Mouse (Mus musculus): ENCODE measurements around the gene D930007J09Rik. TPM values are rescaled to one million over a fixed set of nuclear protein-coding genes. Genes with fewer than 3 reads are reported as not detected.

The D930007J09Rik gene
- total and polyA plus RNA-seq, 3 experiments = 10.4 TPM; not detected in 2

GRCm38 (mm10) chr13:32807624-32808023, 5.0 kb upstream of the D930007J09Rik start:
- Histone ChIP-seq H3K36me3 (ENCODE audit: control insufficient read depth in 1 of 2, insufficient read depth in 2 of 2, low read length in 2 of 2) (peaks cover 18 to 21% of the 10 kb centered on the region in 2 experiments), H3K27ac (ENCODE audit: control insufficient read depth, low read depth, low read length) (no peak overlapping the region), H3K4me3 (ENCODE audit: control insufficient read depth in 1 of 2, insufficient read depth in 1 of 2, low read depth in 2 of 2, low read length in 2 of 2) (no peak overlapping the region), H3K27me3 (ENCODE audit: control insufficient read depth in 1 of 2, insufficient read depth in 2 of 2, low read length in 2 of 2) (no peaks in the 10 kb centered on the region), H3K79me2 (ENCODE audit: control insufficient read depth, insufficient read depth, low read length, poor library complexity) (peaks cover 19% of the 10 kb centered on the region), H3K4me1 (ENCODE audit: control insufficient read depth in 1 of 2, insufficient read depth in 2 of 2, low read length in 2 of 2) (peaks cover 2 to 10% of the 10 kb centered on the region in 2 experiments; a peak in 3 of 4 replicates), H3K9me3 (replicated peaks; ENCODE audit: insufficient read depth, low read length) (no peaks in the 10 kb centered on the region), H3K9ac (ENCODE audit: control insufficient read depth, low read depth, low read length, poor library complexity, severe bottlenecking) (no peak overlapping the region)
- no peak for DNase-seq (ENCODE audit: low read depth, low spot score)
- TF ChIP-seq ETS1 (IDR thresholded peaks at IDR 0.05; ENCODE audit: low read depth, low read length) (no peak), MEF2A (IDR thresholded peaks at IDR 0.05; ENCODE audit: extremely low read depth, insufficient replicate concordance, low read depth, low read length, poor library complexity, severe bottlenecking) (no peak), TAL1 (IDR thresholded peaks at IDR 0.05; ENCODE audit: low read length) (no peak), CHD2 (IDR thresholded peaks at IDR 0.05; ENCODE audit: low read length) (no peak), USF2 (IDR thresholded peaks at IDR 0.05; ENCODE audit: borderline replicate concordance in 1 of 2, insufficient read depth in 1 of 2, low read depth in 1 of 2, low read length in 2 of 2) (no peak), JUND (IDR thresholded peaks at IDR 0.05; ENCODE audit: low read depth, low read length) (no peak), HCFC1 (IDR thresholded peaks at IDR 0.05; ENCODE audit: low read depth, low read length) (no peak), MAX (IDR thresholded peaks at IDR 0.05; ENCODE audit: low read length) (no peak), ZKSCAN1 (IDR thresholded peaks at IDR 0.05; ENCODE audit: low read depth, low read length) (no peak), ZMIZ1 (IDR thresholded peaks at IDR 0.05; ENCODE audit: low read depth, low read length) (no peak), KAT2A (conservative IDR thresholded peaks at IDR 0.05; ENCODE audit: low read depth, low read length) (no peak), BHLHE40 (IDR thresholded peaks at IDR 0.05; ENCODE audit: borderline replicate concordance, low read depth, low read length) (no peak), MAZ (IDR thresholded peaks at IDR 0.05; ENCODE audit: low read depth, low read length) (no peak), TBP (IDR thresholded peaks at IDR 0.05; ENCODE audit: low read depth, low read length) (no peak), GATA1 (IDR thresholded peaks at IDR 0.05; ENCODE audit: low read depth, low read length) (no peak)

GRCm38 (mm10) chr13:32806820-32807219, 4.2 kb upstream of the D930007J09Rik start:
- H3K9ac ChIP-seq (ENCODE audit: control insufficient read depth, low read depth, low read length, poor library complexity, severe bottlenecking) = no peak overlapping the region
- no peaks in the 10 kb centered on the region for H3K9me3 ChIP-seq (replicated peaks; ENCODE audit: insufficient read depth, low read length)
- H3K4me3 ChIP-seq (ENCODE audit: control insufficient read depth in 1 of 2, insufficient read depth in 1 of 2, low read depth in 2 of 2, low read length in 2 of 2) = no peak overlapping the region
- peaks cover 26% of the 10 kb centered on the region for H3K79me2 ChIP-seq (ENCODE audit: control insufficient read depth, insufficient read depth, low read length, poor library complexity)
- TF ChIP-seq EP300 (IDR thresholded peaks at IDR 0.05; ENCODE audit: low read depth in 1 of 2, low read length in 2 of 2) = no peak
- no peak for TF ChIP-seq TAL1 (IDR thresholded peaks at IDR 0.05; ENCODE audit: low read length)
- TF ChIP-seq HCFC1 (IDR thresholded peaks at IDR 0.05; ENCODE audit: low read depth, low read length) = no peak
- no peak for TF ChIP-seq RCOR1 (IDR thresholded peaks at IDR 0.05; ENCODE audit: low read depth, low read length)
- no peak for TF ChIP-seq CTCF (IDR thresholded peaks at IDR 0.05 in 2 of 3, conservative IDR thresholded peaks at IDR 0.05 in 1 of 3; ENCODE audit: control insufficient read depth in 1 of 3, insufficient read depth in 1 of 3, low read depth in 2 of 3, low read length in 3 of 3, poor library complexity in 1 of 3, severe bottlenecking in 1 of 3)
- TF ChIP-seq MAX (IDR thresholded peaks at IDR 0.05; ENCODE audit: low read length) = no peak
- TF ChIP-seq MYB (IDR thresholded peaks at IDR 0.05; ENCODE audit: low read depth, low read length) = no peak
- TF ChIP-seq MYC (IDR thresholded peaks at IDR 0.05; ENCODE audit: low read depth, low read length) = no peak
- no peak for TF ChIP-seq E2F4 (IDR thresholded peaks at IDR 0.05; ENCODE audit: borderline replicate concordance, low read depth, low read length)
- no peaks in the 10 kb centered on the region for H3K27me3 ChIP-seq (ENCODE audit: control insufficient read depth in 1 of 2, insufficient read depth in 2 of 2, low read length in 2 of 2)
- H3K27ac ChIP-seq (ENCODE audit: control insufficient read depth, low read depth, low read length) = no peak overlapping the region
- DNase-seq (ENCODE audit: low read depth, low spot score) = no peak
- H3K36me3 ChIP-seq (ENCODE audit: control insufficient read depth in 1 of 2, insufficient read depth in 2 of 2, low read length in 2 of 2) = peaks cover 18 to 21% of the 10 kb centered on the region in 2 experiments
- H3K4me1 ChIP-seq (ENCODE audit: control insufficient read depth in 1 of 2, insufficient read depth in 2 of 2, low read length in 2 of 2) = peaks cover 2 to 10% of the 10 kb centered on the region in 2 experiments; a peak in 3 of 4 replicates
